Mouse (Mus musculus) bone marrow macrophage, adult 2 months (primary cell): ENCODE measurements around the gene Ubr7.

ENCODE experiments used
- CTCF ChIP-seq: IDR thresholded peaks from 2 replicates; pipeline ENCODE4 v1.5.1; 2012; ENCODE audit warnings: low read depth, mild to moderate bottlenecking, low read length, moderate library complexity
- POLR2A ChIP-seq: IDR thresholded peaks from 2 replicates; pipeline ENCODE4 v1.6.1; 2012; ENCODE audit warnings: mild to moderate bottlenecking, low read depth, low read length, borderline replicate concordance

GRCm38 (mm10) chr12:102722451-102722850 is 35.3 kb upstream of the Ubr7 start:
- TF ChIP-seq CTCF = no peak
- no peak for TF ChIP-seq POLR2A
